Mouse (Mus musculus) CH12.LX (cell line): Measurements from ENCODE around the gene Gm36176. TPM values are rescaled to one million over a fixed set of nuclear protein-coding genes. Genes with fewer than 3 reads are reported as not detected.

ENCODE experiments used
- DNase-seq: peaks from one replicate; pipeline ENCODE4 v3.0.0-alpha.2; 2013; ENCODE audit errors: extremely low read depth
- H3K27ac ChIP-seq: 2 replicates; pipeline ENCODE4 v1.5.1; 2012; ENCODE audit warnings: low read depth, mild to moderate bottlenecking, control low read depth, moderate library complexity; ENCODE audit not compliant: insufficient read depth
- H3K27me3 ChIP-seq: replicated peaks from 2 replicates; pipeline ENCODE3; 2012; ENCODE audit warnings: inconsistent platforms
- H3K36me3 ChIP-seq, 2 experiments: replicated peaks in 1 of 2; 2 replicates each; pipeline versions ENCODE3 to v1.6.1; 2012; ENCODE audit warnings: inconsistent platforms in 1 of 2, low read length in 1 of 2, mild to moderate bottlenecking in 1 of 2, mixed read lengths in 1 of 2, moderate library complexity in 1 of 2; ENCODE audit not compliant: control insufficient read depth in 1 of 2, insufficient read depth in 1 of 2
- H3K4me1 ChIP-seq, 2 experiments: 2 replicates each; pipeline ENCODE4 v1.6.1; 2012; ENCODE audit warnings: inconsistent platforms in 1 of 2, moderate library complexity in 1 of 2; ENCODE audit not compliant: insufficient read depth in 2 of 2, control insufficient read depth in 1 of 2
- H3K4me2 ChIP-seq: 2 replicates; pipeline ENCODE4 v1.6.1; 2012; ENCODE audit warnings: low read depth, mild to moderate bottlenecking, control low read depth; ENCODE audit not compliant: poor library complexity, insufficient read depth, severe bottlenecking
- H3K4me3 ChIP-seq, 3 experiments: fragments of 150-350 bp in 1 of 3; sonication (generic) in 1 of 3; replicated peaks in 1 of 3; 2 replicates each; pipeline versions ENCODE3 to v1.5.1; 2011 to 2012; ENCODE audit warnings: low read depth in 2 of 3, low read length in 2 of 3, mild to moderate bottlenecking in 2 of 3, moderate library complexity in 2 of 3, control low read depth in 1 of 3, improper control_type of control experiment in 1 of 3, inconsistent platforms in 1 of 3, mixed read lengths in 1 of 3; ENCODE audit not compliant: poor library complexity in 1 of 3
- H3K79me2 ChIP-seq: replicated peaks from 2 replicates; pipeline ENCODE4 v1.6.1; 2012; ENCODE audit warnings: mild to moderate bottlenecking, moderate library complexity; ENCODE audit not compliant: control insufficient read depth, poor library complexity, insufficient read depth, severe bottlenecking; ENCODE audit errors: extremely low read depth
- H3K9ac ChIP-seq: 2 replicates; pipeline ENCODE4 v1.6.1; 2012; ENCODE audit warnings: low read depth, mild to moderate bottlenecking, control low read depth, moderate library complexity; ENCODE audit not compliant: insufficient read depth
- H3K9me3 ChIP-seq: replicated peaks from 2 replicates; pipeline ENCODE3; 2012; ENCODE audit warnings: low read length, inconsistent platforms, mixed read lengths
- BHLHE40 ChIP-seq: IDR thresholded peaks from 2 replicates; pipeline ENCODE4 v1.6.1; 2011; ENCODE audit warnings: mild to moderate bottlenecking, low read depth, low read length, improper control_type of control experiment
- CHD1 ChIP-seq: IDR thresholded peaks from 2 replicates; pipeline ENCODE4 v1.6.1; 2012; ENCODE audit warnings: low read depth, low read length, improper control_type of control experiment, inconsistent platforms
- CHD2 ChIP-seq: IDR thresholded peaks from 2 replicates; pipeline ENCODE4 v1.6.1; 2011; ENCODE audit warnings: low read length, improper control_type of control experiment
- ETS1 ChIP-seq: conservative IDR thresholded peaks from 2 replicates; pipeline ENCODE4 v1.6.1; 2012; ENCODE audit warnings: low read depth, mild to moderate bottlenecking, inconsistent platforms, low read length, improper control_type of control experiment, moderate library complexity
- GABPA ChIP-seq: IDR thresholded peaks from 2 replicates; pipeline ENCODE4 v1.6.1; 2012; ENCODE audit warnings: low read depth, low read length, improper control_type of control experiment, inconsistent platforms; ENCODE audit not compliant: insufficient replicate concordance
- HCFC1 ChIP-seq: IDR thresholded peaks from 2 replicates; pipeline ENCODE4 v1.6.1; 2012; ENCODE audit warnings: low read depth, mild to moderate bottlenecking, inconsistent platforms, low read length, improper control_type of control experiment
- IRF4 ChIP-seq: IDR thresholded peaks from 2 replicates; pipeline ENCODE4 v1.6.1; 2014; ENCODE audit warnings: low read depth, mild to moderate bottlenecking, inconsistent platforms, low read length, improper control_type of control experiment
- JUN ChIP-seq: IDR thresholded peaks from 2 replicates; pipeline ENCODE4 v1.6.1; 2011; ENCODE audit warnings: low read depth, mild to moderate bottlenecking, low read length, improper control_type of control experiment, moderate library complexity; ENCODE audit not compliant: insufficient read depth
- KAT2A ChIP-seq: IDR thresholded peaks from 2 replicates; pipeline ENCODE4 v1.6.1; 2012; ENCODE audit warnings: low read length, improper control_type of control experiment, inconsistent platforms; ENCODE audit not compliant: insufficient replicate concordance
- MAX ChIP-seq: IDR thresholded peaks from 2 replicates; pipeline ENCODE4 v1.6.1; 2011; ENCODE audit warnings: low read length, improper control_type of control experiment
- NELFE ChIP-seq: IDR thresholded peaks from 2 replicates; pipeline ENCODE4 v1.6.1; 2011; ENCODE audit warnings: low read depth, low read length, improper control_type of control experiment
- RAD21 ChIP-seq: IDR thresholded peaks from 2 replicates; pipeline ENCODE4 v1.6.1; 2011; ENCODE audit warnings: low read depth, mild to moderate bottlenecking, low read length, improper control_type of control experiment, moderate library complexity
- SIN3A ChIP-seq: IDR thresholded peaks from 2 replicates; pipeline ENCODE4 v1.6.1; 2012; ENCODE audit warnings: low read length, improper control_type of control experiment, inconsistent platforms
- SMC3 ChIP-seq: IDR thresholded peaks from 2 replicates; pipeline ENCODE4 v1.6.1; 2011; ENCODE audit warnings: low read depth, low read length, improper control_type of control experiment
- TCF12 ChIP-seq: IDR thresholded peaks from 2 replicates; pipeline ENCODE4 v1.6.1; 2014; ENCODE audit warnings: low read depth, mild to moderate bottlenecking, inconsistent platforms, low read length, improper control_type of control experiment
- USF1 ChIP-seq: IDR thresholded peaks from 2 replicates; pipeline ENCODE4 v1.6.1; 2014; ENCODE audit warnings: low read depth, mild to moderate bottlenecking, inconsistent platforms, low read length, improper control_type of control experiment
- ZMIZ1 ChIP-seq: IDR thresholded peaks from 2 replicates; pipeline ENCODE4 v1.6.1; 2012; ENCODE audit warnings: low read depth, mild to moderate bottlenecking, inconsistent platforms, low read length, improper control_type of control experiment
- ZNF384 ChIP-seq: IDR thresholded peaks from 2 replicates; pipeline ENCODE4 v1.6.1; 2012; ENCODE audit warnings: low read depth, low read length, improper control_type of control experiment, inconsistent platforms
- dilution Hi-C: fragments of 300-500 bp; cut with MboI; formaldehyde crosslinking; loops from 2 replicates; pipeline ENCODE4 v1.14.3; 2020; ENCODE audit warnings: low sequenced_read_pairs; ENCODE audit not compliant: extremely low pct_unique_long_range_greater_than_20kb, extremely low pct_ligation_motif_present
- in situ Hi-C: fragments of 300-500 bp; cut with MboI; formaldehyde crosslinking; loops from 3 replicates; pipeline ENCODE4 v1.14.3; 2019; ENCODE audit warnings: low sequenced_read_pairs, low pct_ligation_motif_present, low pct_unique_long_range_greater_than_20kb, mixed read lengths
- polyA plus RNA-seq: library from polyadenylated mRNA; unstranded; fragments of >175 nt; gene quantifications from 2 replicates; pipeline ENCODE4 v1.2.1, GENCODE M21; 2012; ENCODE audit warnings: low read depth; ENCODE audit not compliant: insufficient read length
- total RNA-seq, 2 experiments: library from RNA; depleted of rRNA; stranded (reverse); fragments of 300-350 nt in 1 of 2; fragments of >200 nt in 1 of 2; gene quantifications; 2 replicates each; pipeline ENCODE4 v1.2.3; 2012 to 2014

Gm36176 gene
- total and polyA plus RNA-seq, 3 experiments = not detected

DNA sequence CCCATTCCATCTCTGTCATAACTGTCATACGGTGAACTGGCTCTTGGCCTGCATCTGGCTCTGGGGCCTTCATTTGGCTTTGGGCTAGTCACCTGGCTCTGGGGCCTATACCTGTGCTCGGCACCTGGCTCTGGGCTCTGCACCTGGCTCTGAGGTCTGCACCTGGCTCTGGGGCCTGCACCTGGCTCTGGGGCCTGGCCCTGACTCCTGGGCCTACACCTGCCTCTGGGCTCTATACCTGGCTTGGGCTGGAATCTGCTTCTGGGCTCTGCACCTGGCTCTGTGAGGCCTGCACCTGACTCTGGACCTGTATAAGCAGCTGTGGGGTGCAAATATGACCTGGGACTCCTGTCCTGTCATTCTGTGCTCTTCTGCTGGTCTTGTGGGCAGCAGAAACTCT is 935 bp downstream of the Gm36176 start:
- Histone ChIP-seq H3K9ac (no peak overlapping the region), H3K27ac (no peak overlapping the region), H3K4me1 (no peaks in the 10 kb centered on the region), H3K79me2 (no peaks in the 10 kb centered on the region), H3K27me3 (peaks cover 74% of the 10 kb centered on the region), H3K9me3 (peaks cover 27% of the 10 kb centered on the region), H3K4me2 (no peak overlapping the region), H3K36me3 (no peaks in the 10 kb centered on the region), H3K4me3 (no peak overlapping the region)
- no peak for DNase-seq
- in situ Hi-C loops = no loop called here
- dilution Hi-C loops = no loop called here
- TF ChIP-seq MAX (no peak), BHLHE40 (no peak), NELFE (no peak), IRF4 (no peak)

DNA sequence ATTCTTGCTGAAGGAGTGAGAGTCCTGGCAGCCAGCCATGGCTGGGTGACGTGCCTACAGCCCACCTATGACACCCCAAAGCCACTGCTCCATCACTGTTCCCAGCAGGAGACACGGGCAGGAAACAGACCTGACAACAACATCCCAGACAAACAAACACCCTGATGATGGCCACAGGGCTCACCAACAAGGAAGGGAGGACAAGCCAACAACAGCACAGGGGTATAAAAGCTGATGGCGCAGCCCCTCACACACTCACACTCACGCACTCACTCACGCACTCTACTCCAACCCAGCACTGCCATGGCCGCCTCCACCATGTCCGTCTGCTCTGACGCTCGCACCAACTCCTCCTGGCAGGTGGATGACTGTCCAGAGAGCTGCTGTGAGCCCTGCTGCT is 6.0 kb downstream of the Gm36176 start, which contains the start of gene Gm10318:
Gene Gm10318 (plus strand): TSS at position 301 of the 400 bp plus-strand sequence.
- no peak within 1 kb of the TSS for H3K4me3 ChIP-seq
- dilution Hi-C loops = no loop called here
- no peak within 1 kb of the TSS for H3K27ac ChIP-seq
- no peaks in the 10 kb centered on the region for H3K4me1 ChIP-seq
- H3K36me3 ChIP-seq = no peaks in the 10 kb centered on the region
- DNase-seq = no peak
- TF ChIP-seq JUN = no peak
- TF ChIP-seq CHD1 = no peak
- no peak for TF ChIP-seq RAD21
- TF ChIP-seq KAT2A = no peak
- TF ChIP-seq HCFC1 = no peak
- TF ChIP-seq, all 38 proteins: peak for 0
- Histone ChIP-seq H3K4me2 (no peak within 1 kb of the TSS), H3K9me3 (peaks cover 13% of the 10 kb centered on the region), H3K79me2 (no peaks in the 10 kb centered on the region), H3K9ac (no peak within 1 kb of the TSS), H3K27me3 (peaks cover 57% of the 10 kb centered on the region)
- in situ Hi-C loops = no loop called here

DNA sequence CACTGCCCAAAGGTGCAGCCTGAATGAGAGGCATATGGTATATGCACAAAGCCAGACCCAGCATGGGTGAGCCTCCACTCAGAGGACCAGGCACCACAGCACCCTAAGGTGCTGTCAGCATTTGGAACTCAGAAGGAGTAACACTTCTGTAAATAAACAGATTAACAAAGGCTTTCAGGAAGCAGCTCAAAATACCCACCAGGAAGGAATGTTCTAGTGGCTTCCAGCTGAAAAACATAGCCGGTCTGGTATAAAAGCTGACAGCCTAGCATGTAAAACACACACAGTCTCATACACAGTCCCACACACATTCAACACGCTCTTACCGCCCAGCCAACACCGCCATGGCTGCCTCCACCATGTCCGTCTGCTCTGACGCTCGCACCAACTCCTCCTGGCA is 15.1 kb downstream of the Gm36176 start, which contains the start of gene Gm3285:
Gene Gm3285 (plus strand): TSS at position 301 of the 400 bp plus-strand sequence.
- TF ChIP-seq HCFC1 (no peak), CHD1 (no peak), BHLHE40 (no peak), GABPA (no peak), USF1 (no peak), JUN (no peak), TCF12 (no peak), KAT2A (no peak), MAX (no peak), SMC3 (no peak), ETS1 (no peak), ZMIZ1 (no peak), ZNF384 (no peak), CHD2 (no peak), IRF4 (no peak), SIN3A (no peak)
- H3K36me3 ChIP-seq = no peaks in the 10 kb centered on the region
- no peak within 1 kb of the TSS for H3K9ac ChIP-seq
- H3K4me3 ChIP-seq = no peak within 1 kb of the TSS
- H3K9me3 ChIP-seq = peaks cover 13% of the 10 kb centered on the region
- no peaks in the 10 kb centered on the region for H3K79me2 ChIP-seq
- dilution Hi-C loops = no loop called here
- no peak within 1 kb of the TSS for H3K27ac ChIP-seq
- no peak within 1 kb of the TSS for H3K4me2 ChIP-seq
- in situ Hi-C loops = no loop called here
- peaks cover 61% of the 10 kb centered on the region for H3K27me3 ChIP-seq
- peaks cover 5 to 6% of the 10 kb centered on the region in 2 experiments for H3K4me1 ChIP-seq
- no peak for DNase-seq
